Mouse (Mus musculus): ENCODE data around the gene Clec2i. TPM values are rescaled to one million over a fixed set of nuclear protein-coding genes. Genes with fewer than 3 reads are reported as not detected.
A peak's percentile ranks its signal among the peaks of the same experiment; 100 is the strongest.

The Clec2i gene
- polyA plus RNA-seq, 1 experiment from 2014 or later, result 0.18 TPM

- WGBS, result 45% methylated on average over 7 of the region's 7 CpGs
Observed at GRCm38 (mm10) chr6:128845319-128845979, 41.9 kb upstream of the Clec2i start.

GRCm38 (mm10) chr6:128845998-128846542 is 41.3 kb upstream of the Clec2i start:
- Histone ChIP-seq H3K4me1 (replicated peaks; ENCODE audit: control insufficient read depth, insufficient read depth, low read length) (no peaks in the 10 kb centered on the region), H3K4me2 (replicated peaks; ENCODE audit: low read depth) (no peak overlapping the region), H3K9ac (ENCODE audit: low read depth, low read length) (no peak overlapping the region), H3K36me3 (ENCODE audit: control insufficient read depth, insufficient read depth) (no peaks in the 10 kb centered on the region), H3K27me3 (replicated peaks; ENCODE audit: control insufficient read depth, insufficient read depth, low read length) (no peaks in the 10 kb centered on the region), H3K27ac (ENCODE audit: low read depth, low read length) (no peak overlapping the region), H3K4me3 (ENCODE audit: low read depth, low read length) (no peak overlapping the region), H3K9me3 (ENCODE audit: control insufficient read depth) (no peaks in the 10 kb centered on the region)
- WGBS, result 68% methylated on average over 6 of the region's 9 CpGs
- 0 out of 2 replicates have a peak, but pooled peaks have one; percentile 0 for TF ChIP-seq CTCF (IDR thresholded peaks at IDR 0.05; ENCODE audit: low read depth)
- ATAC-seq, result no peak

More at GRCm38 (mm10) chr6:128845319-128845979, 41.9 kb upstream of the Clec2i start:
- no peaks in the 10 kb centered on the region for H3K9me3 ChIP-seq (ENCODE audit: control insufficient read depth)
- peak; percentile 100 for TF ChIP-seq CTCF (IDR thresholded peaks at IDR 0.05; ENCODE audit: low read depth)
- H3K36me3 ChIP-seq (ENCODE audit: control insufficient read depth, insufficient read depth), result no peaks in the 10 kb centered on the region
- no peak overlapping the region for H3K4me3 ChIP-seq (ENCODE audit: low read depth, low read length)
- no peak overlapping the region for H3K9ac ChIP-seq (ENCODE audit: low read depth, low read length)
- no peaks in the 10 kb centered on the region for H3K27me3 ChIP-seq (replicated peaks; ENCODE audit: control insufficient read depth, insufficient read depth, low read length)
- H3K27ac ChIP-seq (ENCODE audit: low read depth, low read length), result peak overlapping the region; percentile 35; the same call in 1 of the 2 replicates
- ATAC-seq, result peak; percentile 21; the same call in 1 of the 2 replicates
- no peaks in the 10 kb centered on the region for H3K4me1 ChIP-seq (replicated peaks; ENCODE audit: control insufficient read depth, insufficient read depth, low read length)
- peak overlapping the region; percentile 24; the same call in 1 of the 2 replicates for H3K4me2 ChIP-seq (replicated peaks; ENCODE audit: low read depth)

DNA sequence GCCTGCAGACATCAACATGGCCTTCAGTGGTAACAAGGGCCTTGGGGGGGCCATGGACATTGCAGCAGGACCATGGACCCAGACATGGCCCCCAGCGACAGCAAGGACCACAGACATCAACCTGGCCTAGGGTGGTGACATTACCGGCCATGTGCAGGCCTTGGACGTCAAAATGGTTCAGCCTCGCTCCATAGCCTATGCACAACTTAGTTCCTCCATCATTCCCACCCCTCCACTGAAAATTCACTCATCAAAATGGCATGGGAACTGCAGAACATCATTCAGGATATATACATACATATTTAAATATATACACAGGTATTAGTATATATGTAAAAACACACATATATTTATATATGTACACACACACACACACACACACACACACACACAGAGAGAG is 40.0 kb upstream of the Clec2i start:
- Histone ChIP-seq H3K36me3 (ENCODE audit: control insufficient read depth, insufficient read depth) (no peaks in the 10 kb centered on the region), H3K4me2 (replicated peaks; ENCODE audit: low read depth) (no peak overlapping the region), H3K4me1 (replicated peaks; ENCODE audit: control insufficient read depth, insufficient read depth, low read length) (no peaks in the 10 kb centered on the region), H3K9ac (ENCODE audit: low read depth, low read length) (no peak overlapping the region), H3K4me3 (ENCODE audit: low read depth, low read length) (no peak overlapping the region), H3K9me3 (ENCODE audit: control insufficient read depth) (no peaks in the 10 kb centered on the region), H3K27me3 (replicated peaks; ENCODE audit: control insufficient read depth, insufficient read depth, low read length) (no peaks in the 10 kb centered on the region), H3K27ac (ENCODE audit: low read depth, low read length) (no peak overlapping the region)
- TF ChIP-seq CTCF (IDR thresholded peaks at IDR 0.05; ENCODE audit: low read depth), result no peak
- WGBS, result 97% methylated on average over 4 of the region's 4 CpGs
- no peak for ATAC-seq

GRCm38 (mm10) chr6:128849902-128850301 is 37.5 kb upstream of the Clec2i start:
- 51% methylated on average over 2 of the region's 2 CpGs for WGBS
- no peaks in the 10 kb centered on the region for H3K4me1 ChIP-seq (replicated peaks; ENCODE audit: control insufficient read depth, insufficient read depth, low read length)
- no peak for ATAC-seq

GRCm38 (mm10) chr6:128850671-128851070 is 36.7 kb upstream of the Clec2i start:
- H3K4me2 ChIP-seq (replicated peaks; ENCODE audit: low read depth), result no peak overlapping the region
- H3K27ac ChIP-seq (ENCODE audit: low read depth, low read length), result no peak overlapping the region
- no peak for TF ChIP-seq CTCF (IDR thresholded peaks at IDR 0.05; ENCODE audit: low read depth)
- no peak overlapping the region for H3K9ac ChIP-seq (ENCODE audit: low read depth, low read length)
- peaks cover 4% of the 10 kb centered on the region; the same call in 1 of the 2 replicates for H3K4me1 ChIP-seq (replicated peaks; ENCODE audit: control insufficient read depth, insufficient read depth, low read length)
- WGBS, result 19% methylated on average over 2 of the region's 2 CpGs
- H3K9me3 ChIP-seq (ENCODE audit: control insufficient read depth), result no peaks in the 10 kb centered on the region
- ATAC-seq, result no peak
- no peaks in the 10 kb centered on the region for H3K36me3 ChIP-seq (ENCODE audit: control insufficient read depth, insufficient read depth)
- no peaks in the 10 kb centered on the region for H3K27me3 ChIP-seq (replicated peaks; ENCODE audit: control insufficient read depth, insufficient read depth, low read length)
- no peak overlapping the region for H3K4me3 ChIP-seq (ENCODE audit: low read depth, low read length)

More at GRCm38 (mm10) chr6:128849902-128850301, 37.5 kb upstream of the Clec2i start:
- no peak overlapping the region for H3K4me3 ChIP-seq (ENCODE audit: low read depth, low read length)
- H3K27me3 ChIP-seq (replicated peaks; ENCODE audit: control insufficient read depth, insufficient read depth, low read length), result no peaks in the 10 kb centered on the region
- H3K36me3 ChIP-seq (ENCODE audit: control insufficient read depth, insufficient read depth), result no peaks in the 10 kb centered on the region
- H3K9me3 ChIP-seq (ENCODE audit: control insufficient read depth), result no peaks in the 10 kb centered on the region
- no peak overlapping the region for H3K27ac ChIP-seq (ENCODE audit: low read depth, low read length)
- no peak overlapping the region for H3K4me2 ChIP-seq (replicated peaks; ENCODE audit: low read depth)
- peak; percentile 82 for TF ChIP-seq CTCF (IDR thresholded peaks at IDR 0.05; ENCODE audit: low read depth)
- H3K9ac ChIP-seq (ENCODE audit: low read depth, low read length), result no peak overlapping the region

DNA sequence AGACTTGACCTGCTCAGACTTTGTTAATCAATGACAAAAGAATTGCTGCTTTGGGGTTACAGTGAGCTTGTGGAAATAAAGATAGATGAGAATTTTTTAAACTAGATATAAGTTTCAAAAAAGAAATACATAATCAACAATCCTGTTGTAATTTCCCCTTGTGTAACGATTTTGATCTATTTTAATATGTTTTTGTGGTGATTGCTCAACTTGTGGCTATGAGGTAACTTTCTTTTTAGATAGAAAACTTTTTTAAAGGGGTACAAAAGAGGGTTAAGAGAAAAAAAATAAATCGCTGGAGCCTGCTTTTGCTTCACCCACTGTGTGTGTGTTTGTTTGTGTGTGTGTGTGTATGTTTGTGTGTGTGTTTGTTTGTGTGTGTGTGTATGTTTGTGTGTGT is 36.2 kb upstream of the Clec2i start:
- no peak for TF ChIP-seq CTCF (IDR thresholded peaks at IDR 0.05; ENCODE audit: low read depth)
- Histone ChIP-seq H3K4me3 (ENCODE audit: low read depth, low read length) (no peak overlapping the region), H3K27me3 (replicated peaks; ENCODE audit: control insufficient read depth, insufficient read depth, low read length) (no peaks in the 10 kb centered on the region), H3K9me3 (ENCODE audit: control insufficient read depth) (no peaks in the 10 kb centered on the region), H3K4me2 (replicated peaks; ENCODE audit: low read depth) (no peak overlapping the region), H3K9ac (ENCODE audit: low read depth, low read length) (no peak overlapping the region), H3K4me1 (replicated peaks; ENCODE audit: control insufficient read depth, insufficient read depth, low read length) (peaks cover 4% of the 10 kb centered on the region; the same call in 1 of the 2 replicates), H3K27ac (ENCODE audit: low read depth, low read length) (no peak overlapping the region), H3K36me3 (ENCODE audit: control insufficient read depth, insufficient read depth) (no peaks in the 10 kb centered on the region)
- 73% methylated on average over 2 of the region's 2 CpGs for WGBS
- ATAC-seq, result no peak
